Mouse (Mus musculus) liver, adult 2 months (tissue): ENCODE data around the gene Gm20937. TPM values are rescaled to one million over a fixed set of nuclear protein-coding genes. Genes with fewer than 3 reads are reported as not detected.
"Not testable (repeated sequence)": the region's sequence is repeated elsewhere in the genome, so short reads cannot be mapped to it uniquely, and the experiment has no call there.

Experiments
- DNase-seq: peaks from one replicate; pipeline ENCODE4 v3.0.0-alpha.2; 2011; ENCODE audit warnings: low read depth, low spot score; ENCODE audit errors: extremely low read depth
- H3K27ac ChIP-seq: fragments of 200-500 bp; replicated peaks from 2 replicates; pipeline ENCODE4 v1.5.1; 2012; ENCODE audit warnings: low read depth, mild to moderate bottlenecking, control low read depth, inconsistent platforms, low read length; ENCODE audit not compliant: insufficient read depth
- H3K27me3 ChIP-seq: fragments of 200-500 bp; 2 replicates; pipeline ENCODE4 v1.6.1; 2012; ENCODE audit warnings: mild to moderate bottlenecking, moderate library complexity, low read length, inconsistent platforms; ENCODE audit not compliant: control insufficient read depth, insufficient read depth
- H3K36me3 ChIP-seq: fragments of 200-500 bp; 2 replicates; pipeline ENCODE4 v1.6.1; 2012; ENCODE audit warnings: low read length, inconsistent platforms; ENCODE audit not compliant: control insufficient read depth, insufficient read depth
- H3K4me1 ChIP-seq: fragments of 200-500 bp; 2 replicates; pipeline ENCODE4 v1.6.1; 2011; ENCODE audit warnings: low read length; ENCODE audit not compliant: control insufficient read depth, insufficient read depth
- H3K4me3 ChIP-seq: fragments of 200-500 bp; 2 replicates; pipeline ENCODE4 v1.5.1; 2011; ENCODE audit warnings: low read depth, mild to moderate bottlenecking, control low read depth, low read length, moderate library complexity; ENCODE audit not compliant: insufficient read depth
- H3K79me2 ChIP-seq: fragments of 200-500 bp; 2 replicates; pipeline ENCODE4 v1.6.1; 2012; ENCODE audit warnings: inconsistent platforms, mild to moderate bottlenecking, low read length, moderate library complexity; ENCODE audit not compliant: control insufficient read depth, insufficient read depth
- H3K9ac ChIP-seq: fragments of 200-500 bp; 2 replicates; pipeline ENCODE4 v1.6.1; 2012; ENCODE audit warnings: low read depth, mild to moderate bottlenecking, control low read depth, inconsistent platforms, low read length
- WGBS: fragments of 180-500 bp; shearing (Covaris S2); methylation state at CpG from one replicate; pipeline ENCODE4 v1.1.7; 2018; 5-methylcytosine and 5-hydroxymethylcytosine counted together
- polyA plus RNA-seq: library from polyadenylated mRNA; depleted of rRNA; stranded (reverse); fragments of >200 nt; gene quantifications from 2 replicates; pipeline ENCODE4 v1.2.3, GENCODE M21; 2012; rRNA removed
- total RNA-seq: library from RNA; depleted of rRNA; stranded (reverse); fragments of >200 nt; gene quantifications from 2 replicates; pipeline ENCODE4 v1.2.3, GENCODE M21; 2014; rRNA removed

The Gm20937 gene
- total RNA-seq (not detected in 2 replicates), polyA plus RNA-seq (not detected in 2 replicates)

GRCm38 (mm10) chrY:68294798-68295197 lies at the start of gene Gm20937:
Gm20937 (minus strand) TSS chrY:68294898.
- H3K36me3 ChIP-seq, DNase-seq, H3K27me3 ChIP-seq, H3K9ac ChIP-seq, H3K79me2 ChIP-seq, H3K4me1 ChIP-seq, H3K27ac ChIP-seq, H3K4me3 ChIP-seq: not testable (repeated sequence)
- no CpG with 5 or more reads among the region's 6 CpGs for WGBS

Other genes starting within 250 kb of the Gm20937 start
- not detected in 2 replicates for gene Gm20816, start 243.1 kb upstream of the Gm20937 start, total RNA-seq
- gene Gm20816, start 243.1 kb upstream of the Gm20937 start, polyA plus RNA-seq = not detected in 2 replicates